Comparison of ENCODE assay signal across 8 mouse cellular contexts in genomic region chr5:37752027-37752967, GRCm38 (mm10). TPM values are rescaled to one million over a fixed set of nuclear protein-coding genes. Genes with fewer than 3 reads are reported as not detected.
DNase-seq lines count a peak whose midpoint lies in the region; ATAC-seq and TF ChIP-seq lines count a peak whose summit lies in the region.

No protein-coding gene starts in this region.

- peak; percentile 74 for ATAC-seq in forebrain, embryonic 12.5 days (ENCODE audit: low FRiP score)
- ATAC-seq in lung, embryonic 15.5 days (ENCODE audit: borderline replicate concordance, extremely low read depth, low FRiP score, low TSS enrichment) = peak; percentile 24; the same call in 1 of the 2 replicates
- no peak for ATAC-seq in megakaryocyte, adult 5-6 weeks (ENCODE audit: poor library complexity, severe bottlenecking)

- H3K9me3 ChIP-seq in ES-E14 (ENCODE audit: control insufficient read depth, insufficient read depth, low read depth, low read length) = no peaks in the 10 kb centered on the region
- H3K9me3 ChIP-seq in forebrain, embryonic 12.5 days = no peaks in the 10 kb centered on the region
- H3K9me3 ChIP-seq in lung, embryonic 15.5 days = no peaks in the 10 kb centered on the region

- intact Hi-C loops in heart, postnatal 36 days (cut with DNase I) = loop anchor here (1.0 to 5.0 kb wide), 2 partner anchors 340 to 454 kb away; no protein-coding TSS in a partner anchor

- H3K27me3 ChIP-seq in forebrain, embryonic 12.5 days = no peaks in the 10 kb centered on the region
- no peaks in the 10 kb centered on the region for H3K27me3 ChIP-seq in lung, embryonic 15.5 days

- no peaks in the 10 kb centered on the region for H3K36me3 ChIP-seq in ES-E14 (ENCODE audit: control insufficient read depth, insufficient read depth, low read length, poor library complexity, severe bottlenecking)
- H3K36me3 ChIP-seq in forebrain, embryonic 12.5 days (replicated peaks) = no peaks in the 10 kb centered on the region
- no peaks in the 10 kb centered on the region for H3K36me3 ChIP-seq in lung, embryonic 15.5 days

- H3K4me3 ChIP-seq in ES-E14 (ENCODE audit: insufficient read depth in 1 of 2, low read depth in 1 of 2, low read length in 2 of 2, poor library complexity in 1 of 2, severe bottlenecking in 1 of 2) = no peak overlapping the region
- H3K4me3 ChIP-seq in forebrain, embryonic 12.5 days (replicated peaks) = no peak overlapping the region
- H3K4me3 ChIP-seq in lung, embryonic 15.5 days = no peak overlapping the region

- peak; percentile 61 for DNase-seq in ES-E14 (ENCODE audit: low read depth, low spot score)
- DNase-seq in c-Kit-positive CD71-positive TER-119-positive erythroid progenitor cells, embryonic 14.5 days (ENCODE audit: low spot score) = peak; percentile 13
- DNase-seq in heart, postnatal 36 days = peak; percentile 51 to 56
- DNase-seq in large intestine, adult 2 months (ENCODE audit: low read depth, low spot score) = peak; percentile 39
- peak; percentile 49 for DNase-seq in retina, postnatal 7 days (ENCODE audit: low read depth, low spot score)

- in situ Hi-C loops in ES-E14 (cut with MboI; ENCODE audit: low sequenced_read_pairs in 2 of 2, unreplicated experiment in 2 of 2) = no loop called here

- no peak overlapping the region for H3K4me2 ChIP-seq in forebrain, embryonic 12.5 days
- H3K4me2 ChIP-seq in lung, embryonic 15.5 days = no peak overlapping the region

- no peak overlapping the region for H3K9ac ChIP-seq in ES-E14 (ENCODE audit: insufficient read depth, low read depth, low read length, poor library complexity, severe bottlenecking)
- no peak overlapping the region for H3K9ac ChIP-seq in forebrain, embryonic 12.5 days
- no peak overlapping the region for H3K9ac ChIP-seq in lung, embryonic 15.5 days

- WGBS in forebrain, embryonic 12.5 days = 71% methylated on average over 8 of the region's 8 CpGs
- 57% methylated on average over 8 of the region's 8 CpGs for WGBS in large intestine, adult 2 months
- 62% methylated on average over 8 of the region's 8 CpGs for WGBS in lung, embryonic 15.5 days

- H3K4me1 ChIP-seq in ES-E14 (ENCODE audit: control insufficient read depth in 2 of 2, insufficient read depth in 2 of 2, low read length in 2 of 2, poor library complexity in 1 of 2) = peaks cover 0 to 2% of the 10 kb centered on the region in 2 experiments; a peak in 1 of 4 replicates
- H3K4me1 ChIP-seq in forebrain, embryonic 12.5 days = no peaks in the 10 kb centered on the region
- no peaks in the 10 kb centered on the region for H3K4me1 ChIP-seq in lung, embryonic 15.5 days

- no peak overlapping the region for H3K27ac ChIP-seq in ES-E14 (ENCODE audit: insufficient read depth, low read depth, low read length, poor library complexity, severe bottlenecking)
- H3K27ac ChIP-seq in forebrain, embryonic 12.5 days = no peak overlapping the region
- no peak overlapping the region for H3K27ac ChIP-seq in lung, embryonic 15.5 days

TF ChIP-seq in ES-E14, 5 proteins besides CTCF, POLR2A, EP300 and RAD21:
- TF ChIP-seq MAFK (IDR thresholded peaks at IDR 0.05; ENCODE audit: insufficient read depth, low read depth, low read length) = no peak
- TF ChIP-seq ZC3H11A (IDR thresholded peaks at IDR 0.05; ENCODE audit: borderline replicate concordance, low read depth, low read length) = peak; percentile 75

RNA-seq across cellular contexts. Expression of gene Cytl1, which starts 17.0 kb away (rescaled TPM):
- not detected in 2 replicates for total RNA-seq in ES-E14 (2012; rRNA removed)
- 0.62 and 0.66 TPM in 2 replicates for polyA plus RNA-seq in forebrain, embryonic 12.5 days (2016; fragmentation: Nextera tagmentation; extraction: Ambion mirVana)
- 10 to 100 TPM; 24.7 to 30.9 TPM for total RNA-seq in heart, postnatal 36 days (2021)
- 6.3 and 10.5 TPM in 2 replicates for polyA plus RNA-seq in large intestine, adult 2 months (2012; rRNA removed)
- 32.2 and 32.7 TPM in 2 replicates for polyA plus RNA-seq in lung, embryonic 15.5 days (2015; fragmentation: Nextera tagmentation; extraction: Ambion mirVana)
- not detected in 2 replicates for total RNA-seq in megakaryocyte, adult 5-6 weeks (2015)
- not detected in 2 replicates for total RNA-seq in megakaryocyte, adult 5-6 weeks (2017)

RNA-seq across cellular contexts. Expression of gene Stk32b, which starts 35.3 kb away (rescaled TPM):
- total RNA-seq in ES-E14 (2012; rRNA removed) = 0.11 and 0.13 TPM in 2 replicates
- 4.3 and 6.5 TPM in 2 replicates for polyA plus RNA-seq in forebrain, embryonic 12.5 days (2016; fragmentation: Nextera tagmentation; extraction: Ambion mirVana)
- total RNA-seq in heart, postnatal 36 days (2021) = under 1 TPM; 0.19 to 0.35 TPM
- polyA plus RNA-seq in large intestine, adult 2 months (2012; rRNA removed) = not detected in 2 replicates
- 0.33 and 0.45 TPM in 2 replicates for polyA plus RNA-seq in lung, embryonic 15.5 days (2015; fragmentation: Nextera tagmentation; extraction: Ambion mirVana)
- total RNA-seq in megakaryocyte, adult 5-6 weeks (2015) = not detected in 2 replicates
- not detected in 2 replicates for total RNA-seq in megakaryocyte, adult 5-6 weeks (2017)

Comparison
In these comparisons a context has a peak if more than half of its experiments do, and no peak if none do; other contexts are left out.
1. RNA of gene Cytl1, which starts 17.0 kb away (total RNA-seq): 24.7 to 30.9 TPM in heart, postnatal 36 days; not detected in ES-E14 and not detected in megakaryocyte, adult 5-6 weeks; every median in the first group is over 10 times any median in the second.
2. Peak in every context shown above with its lines, with median percentiles within 50 percentile points of each other: DNase-seq.